Mouse (Mus musculus) ES-Bruce4 (cell line): ENCODE measurements at regions not wholly inside any gene's neighbourhood (a gene's known extent, or its start where the extent isn't known, plus 50 kb on each side); places are given as distances from the start of the nearest gene placed in this dataset.

Experiments used
- CTCF ChIP-seq: IDR thresholded peaks from one replicate; pipeline ENCODE4 v1.8.1; 2011; ENCODE audit warnings: low read depth, low read length
- EP300 ChIP-seq: IDR thresholded peaks from 2 replicates; pipeline ENCODE4 v1.6.1; 2011; ENCODE audit warnings: low read depth, low read length; ENCODE audit not compliant: insufficient read depth
- POLR2A ChIP-seq: IDR thresholded peaks from one replicate; pipeline ENCODE4 v1.8.1; 2011; ENCODE audit warnings: low read length; ENCODE audit not compliant: insufficient read depth

- TF ChIP-seq CTCF (no peak), POLR2A (no peak), EP300 (no peak)
Observed at GRCm38 (mm10) chr11:27102906-27103305, 509.1 kb upstream of the Vrk2 start.
